Mouse (Mus musculus) midbrain, embryonic 14.5 days (tissue): Measurements from ENCODE around the gene Guca1a. TPM values are rescaled to one million over a fixed set of nuclear protein-coding genes. Genes with fewer than 3 reads are reported as not detected.
A peak's percentile ranks its signal among the peaks of the same experiment; 100 is the strongest.

Experiments
- ATAC-seq: fragments of 200-750 bp; cut with Nextera tagmentation; 2 replicates; pipeline ENCODE4 v1.8.0; 2017; ENCODE audit warnings: moderate number of reproducible peaks, moderate library complexity; ENCODE audit not compliant: low FRiP score, low TSS enrichment
- DNase-seq: peaks from one replicate; pipeline ENCODE4 v3.0.0-alpha.2; 2015
- H3K27ac ChIP-seq: fragments of 300-500 bp; sonication (generic); replicated peaks from 2 replicates; pipeline ENCODE4 v1.5.1; 2014; ENCODE audit warnings: mild to moderate bottlenecking, low read depth, low read length, moderate library complexity
- H3K27me3 ChIP-seq: fragments of 300-500 bp; sonication (generic); 2 replicates; pipeline ENCODE4 v1.6.1; 2014; ENCODE audit warnings: low read length, control low read depth, mixed read lengths; ENCODE audit not compliant: control insufficient read depth, insufficient read depth
- H3K36me3 ChIP-seq: fragments of 300-500 bp; sonication (generic); 2 replicates; pipeline ENCODE4 v1.6.1; 2014; ENCODE audit warnings: low read length, control low read depth; ENCODE audit not compliant: control insufficient read depth, insufficient read depth
- H3K4me1 ChIP-seq: fragments of 300-500 bp; sonication (generic); 2 replicates; pipeline ENCODE4 v1.6.1; 2014; ENCODE audit warnings: mild to moderate bottlenecking, antibody characterized with exemption, low read length, control low read depth; ENCODE audit not compliant: control insufficient read depth, insufficient read depth
- H3K4me2 ChIP-seq: fragments of 300-500 bp; sonication (generic); 2 replicates; pipeline ENCODE4 v1.6.1; 2014; ENCODE audit warnings: mild to moderate bottlenecking, low read length, moderate library complexity
- H3K4me3 ChIP-seq: fragments of 300-500 bp; sonication (generic); replicated peaks from 2 replicates; pipeline ENCODE4 v1.5.1; 2014; ENCODE audit warnings: low read depth, low read length
- H3K9ac ChIP-seq: fragments of 300-500 bp; sonication (generic); replicated peaks from 2 replicates; pipeline ENCODE4 v1.6.1; 2014; ENCODE audit warnings: mild to moderate bottlenecking, low read length, moderate library complexity
- H3K9me3 ChIP-seq: fragments of 300-500 bp; sonication (generic); 2 replicates; pipeline ENCODE4 v1.6.1; 2016; ENCODE audit warnings: low read length, control low read depth, mixed read lengths; ENCODE audit not compliant: control insufficient read depth
- WGBS: fragments of 180-500 bp; shearing (Covaris S2); extraction: QIAGEN DNeasy Blood & Tissue Kit; methylation state at CpG from one replicate; pipeline ENCODE4 v1.1.7; 2014; 5-methylcytosine and 5-hydroxymethylcytosine counted together
- polyA plus RNA-seq: library from polyadenylated mRNA; unstranded; fragments of >200 nt; fragmentation: Nextera tagmentation; extraction: Ambion mirVana; gene quantifications from 2 replicates; pipeline ENCODE4 v1.2.1, GENCODE M21; 2014

Gene Guca1a
- polyA plus RNA-seq, 1 experiment from 2014 or later: 0.50 TPM

DNA sequence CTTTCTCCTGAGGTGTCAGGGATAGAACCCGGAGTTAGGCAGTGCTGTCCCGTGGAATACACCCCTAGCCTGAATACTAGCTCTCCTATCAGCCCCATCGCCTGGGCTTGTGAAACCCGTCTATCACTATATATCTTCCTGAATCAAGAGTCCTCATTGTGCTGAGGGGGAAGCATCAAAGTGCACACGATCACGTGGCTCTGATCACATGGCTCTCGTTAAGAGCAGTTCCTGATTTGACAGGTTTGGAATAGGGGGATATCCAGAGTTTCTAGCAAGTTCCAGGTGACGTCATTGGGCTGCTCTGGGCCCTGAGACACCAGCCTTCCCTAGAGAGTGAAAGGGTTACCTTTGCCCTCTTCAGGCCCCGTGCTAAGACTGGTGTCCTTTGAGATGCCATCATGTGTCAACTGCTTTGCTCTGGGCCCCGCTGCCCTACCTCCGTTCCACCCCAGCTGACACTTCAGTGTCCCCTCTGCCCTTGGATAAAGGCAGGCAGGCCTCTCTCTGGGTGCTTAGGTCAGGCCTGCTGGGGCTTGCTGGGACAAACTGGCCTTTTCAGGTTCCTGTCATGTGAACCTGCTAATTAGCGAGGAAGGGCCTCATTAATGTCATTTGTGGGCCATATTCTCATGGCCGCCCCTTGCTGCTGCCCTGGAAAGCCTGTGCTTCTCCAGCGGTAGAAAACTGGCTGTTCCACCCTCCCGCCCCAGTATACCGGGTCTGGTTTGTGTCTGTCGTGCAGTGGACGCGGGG lies 41.1 kb upstream of the Guca1a start:
- H3K36me3 ChIP-seq: no peaks in the 10 kb centered on the region
- H3K27me3 ChIP-seq: peaks cover 20% of the 10 kb centered on the region
- H3K4me3 ChIP-seq: no peak overlapping the region
- no peak overlapping the region for H3K4me2 ChIP-seq
- no peak for ATAC-seq
- H3K9me3 ChIP-seq: no peaks in the 10 kb centered on the region
- no peak overlapping the region for H3K27ac ChIP-seq
- 0 out of 2 replicates have a peak, but pooled peaks cover 9% of the 10 kb centered on the region for H3K4me1 ChIP-seq
- H3K9ac ChIP-seq: no peak overlapping the region
- no peak for DNase-seq
- 72% methylated on average over 19 of the region's 19 CpGs for WGBS

DNA sequence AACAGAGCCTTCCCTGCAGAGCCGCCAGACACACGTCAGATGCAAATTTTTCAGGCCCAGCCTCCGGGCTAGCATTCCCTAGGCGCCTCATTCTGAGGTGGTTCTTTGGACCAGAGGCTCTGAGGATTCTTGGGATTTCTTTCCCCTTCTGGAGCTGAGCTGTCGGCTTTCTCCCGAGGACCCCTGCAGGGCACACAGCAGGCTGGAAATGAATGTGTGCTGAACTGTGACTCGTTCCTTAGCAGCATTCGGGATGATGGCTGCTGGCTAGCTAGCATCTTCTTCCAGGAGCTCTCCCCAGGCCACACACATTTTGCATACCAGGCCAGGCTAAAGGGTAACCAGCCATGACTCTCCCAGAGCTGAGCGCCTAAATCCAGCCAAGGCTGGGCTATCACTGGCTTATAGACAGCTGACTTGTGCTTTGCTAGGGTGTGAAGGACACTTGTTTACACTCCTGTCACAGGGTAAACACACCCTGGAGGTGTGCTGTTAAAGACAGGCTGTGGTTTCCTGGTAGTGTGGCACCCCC lies 40.0 kb upstream of the Guca1a start:
- Histone ChIP-seq H3K36me3 (no peaks in the 10 kb centered on the region), H3K9ac (no peak overlapping the region), H3K27me3 (peaks cover 25% of the 10 kb centered on the region), H3K9me3 (no peaks in the 10 kb centered on the region), H3K4me1 (0 out of 2 replicates have a peak, but pooled peaks cover 14% of the 10 kb centered on the region), H3K4me2 (no peak overlapping the region), H3K27ac (peak overlapping the region; percentile 41), H3K4me3 (no peak overlapping the region)
- peak; percentile 62 for DNase-seq
- 3% methylated on average over 9 of the region's 9 CpGs for WGBS
- no peak for ATAC-seq

DNA sequence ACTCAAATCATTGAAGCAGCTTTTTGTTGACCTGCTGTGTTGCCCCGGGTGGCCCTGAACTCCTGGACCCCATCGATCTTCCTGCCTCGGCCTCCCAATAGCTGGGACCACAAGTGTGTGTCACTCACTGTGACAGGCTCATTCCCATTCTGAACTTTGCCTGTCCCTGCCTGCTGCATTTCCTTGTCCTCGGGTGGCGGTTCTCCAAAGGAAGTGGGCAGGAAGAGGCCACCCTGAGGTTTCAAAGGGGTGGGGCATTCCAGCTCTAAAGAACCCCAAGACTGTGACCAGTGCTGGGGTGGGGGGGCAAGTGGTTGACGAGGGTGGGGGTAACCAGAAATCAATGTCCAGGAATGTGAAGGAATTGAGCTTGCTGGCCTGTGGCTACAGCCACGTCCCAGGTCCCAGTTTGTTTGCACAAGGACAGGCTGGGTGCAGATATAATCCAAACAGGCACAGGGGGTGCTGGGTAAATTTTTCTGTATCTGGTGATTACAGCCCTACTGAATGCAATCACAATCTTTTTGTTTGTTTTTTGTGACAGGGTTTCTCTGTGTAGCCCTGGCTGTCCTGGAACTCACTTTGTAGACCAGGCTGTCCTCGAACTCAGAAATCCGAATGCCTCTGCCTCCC lies 39.1 kb upstream of the Guca1a start:
- no peak overlapping the region for H3K4me3 ChIP-seq
- no peak for ATAC-seq
- H3K9me3 ChIP-seq: no peaks in the 10 kb centered on the region
- H3K36me3 ChIP-seq: no peaks in the 10 kb centered on the region
- 39% methylated on average over 9 of the region's 9 CpGs for WGBS
- peaks cover 25% of the 10 kb centered on the region for H3K27me3 ChIP-seq
- DNase-seq: no peak
- no peak overlapping the region for H3K9ac ChIP-seq
- no peak overlapping the region for H3K27ac ChIP-seq
- no peak overlapping the region for H3K4me2 ChIP-seq
- 0 out of 2 replicates have a peak, but pooled peaks cover 14% of the 10 kb centered on the region for H3K4me1 ChIP-seq

DNA sequence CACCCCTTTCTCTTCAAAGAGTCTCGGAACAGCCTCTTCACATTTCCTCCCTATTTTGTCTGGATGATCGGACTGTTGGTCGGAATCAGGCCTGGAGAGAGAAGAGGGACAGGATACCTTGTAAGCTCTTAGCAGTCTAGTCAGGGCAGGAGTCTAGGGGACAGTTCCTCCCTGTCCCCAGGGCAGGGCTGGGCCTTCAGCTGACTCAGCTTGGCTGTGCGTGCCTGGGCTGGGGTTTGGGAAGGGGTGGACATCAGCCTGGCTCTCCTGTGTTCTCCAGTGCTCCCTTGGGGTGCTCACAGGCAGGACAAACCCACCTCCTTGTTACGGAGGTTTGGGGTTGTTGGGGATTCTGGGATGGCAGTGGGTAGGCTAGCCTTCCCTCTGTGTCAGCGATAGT lies 38.2 kb upstream of the Guca1a start:
- no peak for ATAC-seq
- 65% methylated on average over 6 of the region's 6 CpGs for WGBS

DNA sequence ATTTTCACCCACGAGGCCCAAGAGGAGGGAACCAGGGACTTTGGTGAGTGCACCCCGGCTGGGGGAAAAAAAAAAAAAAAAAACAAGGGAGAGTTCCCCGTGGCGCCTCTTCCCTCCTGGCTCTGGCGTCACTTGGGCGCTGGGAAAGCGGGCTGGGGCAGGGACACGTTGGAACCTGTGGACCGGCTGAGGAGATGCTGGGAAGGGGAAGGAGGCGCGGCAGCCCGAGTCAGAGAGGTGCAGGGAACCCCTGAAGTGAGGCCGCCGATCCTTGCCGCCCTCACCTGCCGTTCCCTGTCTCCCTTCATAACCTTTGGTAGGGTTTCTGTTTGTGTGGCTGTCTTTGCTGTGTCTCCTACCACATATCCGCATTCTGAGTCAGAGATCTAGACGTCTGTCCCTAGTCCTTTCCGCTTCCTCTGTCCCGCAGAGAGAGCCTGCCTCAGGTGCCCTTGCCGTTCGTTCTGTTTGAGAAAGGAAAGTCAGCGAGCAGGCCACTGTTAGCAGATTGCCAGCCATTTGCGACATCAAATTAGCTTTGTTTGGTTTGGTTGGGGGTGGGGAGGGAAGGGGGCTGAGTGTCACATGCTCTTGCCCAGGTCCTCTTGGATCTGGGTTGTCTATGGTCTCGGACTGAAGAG lies 36.6 kb upstream of the Guca1a start, which contains the start of gene 1700001C19Rik:
TSS of gene 1700001C19Rik (minus strand) at position 470 of the 641 bp plus-strand sequence.
- ATAC-seq (no peak), DNase-seq (no peak)
- Histone ChIP-seq H3K36me3 (no peaks in the 10 kb centered on the region), H3K4me1 (0 out of 2 replicates have a peak, but pooled peaks cover 14% of the 10 kb centered on the region), H3K4me2 (peak within 1 kb of the TSS; percentile 67), H3K27ac (no peak within 1 kb of the TSS), H3K9ac (peak within 1 kb of the TSS; percentile 42), H3K27me3 (peaks cover 25% of the 10 kb centered on the region), H3K4me3 (peak within 1 kb of the TSS; percentile 37), H3K9me3 (no peaks in the 10 kb centered on the region)
- 4% methylated on average over 25 of the region's 25 CpGs for WGBS

More for the DNA sequence above, 38.2 kb upstream of the Guca1a start:
- no peaks in the 10 kb centered on the region for H3K9me3 ChIP-seq
- H3K4me2 ChIP-seq: no peak overlapping the region
- peaks cover 25% of the 10 kb centered on the region for H3K27me3 ChIP-seq
- H3K36me3 ChIP-seq: no peaks in the 10 kb centered on the region
- no peak overlapping the region for H3K9ac ChIP-seq
- no peak for DNase-seq
- H3K27ac ChIP-seq: no peak overlapping the region
- 0 out of 2 replicates have a peak, but pooled peaks cover 14% of the 10 kb centered on the region for H3K4me1 ChIP-seq
- no peak overlapping the region for H3K4me3 ChIP-seq

DNA sequence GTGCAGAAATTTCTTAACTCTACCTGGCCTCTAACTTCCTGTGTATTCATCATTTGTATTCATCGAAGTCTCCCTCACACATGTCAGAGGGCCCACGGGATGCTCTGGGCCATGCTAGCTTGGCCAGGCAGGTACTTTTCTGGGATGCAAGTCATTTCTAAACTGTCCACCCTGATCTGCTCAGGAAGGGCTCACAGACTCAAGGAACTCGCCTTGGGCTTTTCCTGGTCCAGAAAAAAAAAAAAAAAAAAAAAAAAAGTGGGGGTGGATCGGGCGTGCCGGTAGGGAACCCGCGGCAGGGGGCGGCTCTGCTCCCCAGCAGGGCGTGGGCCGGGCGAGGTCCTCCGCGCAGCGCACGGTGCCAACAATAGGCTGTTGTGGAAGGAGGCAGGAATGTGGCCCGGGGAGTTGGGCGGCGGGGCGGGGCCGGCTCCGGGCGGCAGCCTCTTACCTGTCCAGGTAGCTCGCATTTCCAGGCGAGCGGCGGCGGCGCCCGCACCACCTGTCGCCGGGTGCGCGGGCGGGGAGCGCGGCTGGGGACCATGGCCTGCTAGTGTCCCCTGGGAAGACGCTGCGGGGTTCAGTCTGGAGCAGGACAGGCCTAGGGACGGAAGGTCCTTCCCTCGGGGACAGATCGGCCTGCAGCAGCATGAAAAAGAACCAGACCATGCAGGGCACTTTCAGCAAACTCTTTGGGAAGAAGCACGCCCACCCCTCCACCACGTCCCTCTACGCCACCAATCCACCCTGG lies 35.9 kb upstream of the Guca1a start, which contains the start of gene AI661453:
TSS of gene AI661453 (plus strand) at position 460 of the 751 bp plus-strand sequence.
- Histone ChIP-seq H3K27ac (no peak within 1 kb of the TSS), H3K9me3 (no peaks in the 10 kb centered on the region), H3K4me1 (0 out of 2 replicates have a peak, but pooled peaks cover 14% of the 10 kb centered on the region), H3K9ac (peak within 1 kb of the TSS; percentile 42), H3K27me3 (peaks cover 25% of the 10 kb centered on the region), H3K4me2 (peak within 1 kb of the TSS; percentile 67), H3K4me3 (peak within 1 kb of the TSS; percentile 37), H3K36me3 (no peaks in the 10 kb centered on the region)
- WGBS: 1% methylated on average over 45 of the region's 45 CpGs
- no peak for DNase-seq
- ATAC-seq: no peak

DNA sequence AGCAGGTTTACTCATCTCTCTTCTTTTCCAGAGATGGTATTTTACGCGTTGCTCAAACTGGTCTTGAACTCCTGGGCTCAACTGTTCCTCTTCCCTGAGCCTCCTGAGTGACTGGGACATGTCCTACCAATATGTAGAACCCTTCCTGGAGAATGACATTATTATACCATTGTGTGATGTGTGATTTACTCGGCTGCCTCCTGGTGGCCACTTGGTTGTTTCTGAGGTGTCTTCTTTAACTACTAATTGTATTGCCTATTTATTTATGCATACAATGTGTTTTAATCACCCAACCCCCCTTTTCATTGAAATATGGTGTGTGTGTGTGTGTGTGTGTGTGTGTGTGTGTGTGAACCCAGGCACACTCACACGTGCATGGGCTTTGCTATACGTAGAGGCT lies 30.4 kb upstream of the Guca1a start:
- Histone ChIP-seq H3K4me2 (no peak overlapping the region), H3K36me3 (no peaks in the 10 kb centered on the region), H3K9ac (no peak overlapping the region), H3K27ac (no peak overlapping the region), H3K27me3 (no peaks in the 10 kb centered on the region), H3K4me1 (no peaks in the 10 kb centered on the region), H3K4me3 (no peak overlapping the region), H3K9me3 (no peaks in the 10 kb centered on the region)
- no peak for ATAC-seq
- 72% methylated on average over 5 of the region's 5 CpGs for WGBS
- DNase-seq: peak; percentile 39

DNA sequence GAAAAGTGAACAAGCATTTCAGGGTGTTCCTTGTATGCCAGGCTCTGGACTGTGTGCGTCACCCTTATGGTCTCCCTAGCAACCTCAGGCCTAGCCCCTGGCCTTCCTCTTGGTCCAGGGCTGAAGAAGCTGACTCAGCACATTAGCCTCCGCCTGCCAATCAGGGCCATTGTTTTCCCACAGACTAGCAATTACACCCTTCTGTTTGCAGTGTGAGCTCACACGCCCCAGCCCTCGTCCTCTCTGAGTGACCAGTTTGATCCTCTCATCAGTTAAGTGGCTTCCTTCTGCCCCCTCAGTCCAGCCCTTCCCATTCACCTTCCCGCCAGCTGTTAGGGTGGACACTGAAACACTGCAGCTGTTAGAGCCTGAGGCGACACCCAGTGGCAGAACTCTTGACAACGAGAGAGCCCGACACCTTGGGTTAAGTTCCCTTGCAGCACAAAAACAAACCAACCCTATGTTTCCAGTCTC lies 28.5 kb upstream of the Guca1a start:
- no peaks in the 10 kb centered on the region for H3K27me3 ChIP-seq
- H3K9ac ChIP-seq: no peak overlapping the region
- H3K36me3 ChIP-seq: no peaks in the 10 kb centered on the region
- H3K27ac ChIP-seq: no peak overlapping the region
- DNase-seq (peak; percentile 82), ATAC-seq (no peak; the same call in 1 of the 2 replicates)
- H3K4me3 ChIP-seq: no peak overlapping the region
- WGBS: 4% methylated on average over 8 of the region's 8 CpGs
- no peaks in the 10 kb centered on the region for H3K9me3 ChIP-seq
- H3K4me1 ChIP-seq: no peaks in the 10 kb centered on the region
- peak overlapping the region; percentile 26 for H3K4me2 ChIP-seq
